Mouse (Mus musculus): Measurements from ENCODE around the gene Mecom. TPM values are rescaled to one million over a fixed set of nuclear protein-coding genes. Genes with fewer than 3 reads are reported as not detected.

The Mecom gene
- polyA plus RNA-seq, 1 experiment from 2014 or later = 32.7 TPM

- peak; percentile 79 for DNase-seq (ENCODE audit: low spot score, missing footprints)
- Histone ChIP-seq H3K4me2 (no peak overlapping the region), H3K27me3 (ENCODE audit: control insufficient read depth, insufficient read depth, low read length) (no peaks in the 10 kb centered on the region), H3K9me3 (ENCODE audit: control insufficient read depth, low read length) (no peaks in the 10 kb centered on the region), H3K4me1 (ENCODE audit: control insufficient read depth, insufficient read depth, low read length) (peaks cover 3% of the 10 kb centered on the region; the same call in 1 of the 2 replicates), H3K9ac (ENCODE audit: low read length) (no peak overlapping the region), H3K4me3 (ENCODE audit: low read depth, low read length) (no peak overlapping the region), H3K27ac (ENCODE audit: low read depth, low read length) (no peak overlapping the region), H3K36me3 (ENCODE audit: control insufficient read depth, insufficient read depth, low read length) (no peaks in the 10 kb centered on the region)
- no peak for ATAC-seq (ENCODE audit: low FRiP score)
- WGBS = 65% methylated on average over 9 of the region's 9 CpGs
Measured at GRCm38 (mm10) chr3:30457975-30458678, 89.7 kb downstream of the Mecom start.

- Histone ChIP-seq H3K4me1 (ENCODE audit: control insufficient read depth, insufficient read depth, low read length) (peaks cover 3% of the 10 kb centered on the region; the same call in 1 of the 2 replicates), H3K4me3 (ENCODE audit: low read depth, low read length) (no peak overlapping the region), H3K27ac (ENCODE audit: low read depth, low read length) (no peak overlapping the region), H3K4me2 (no peak overlapping the region), H3K9ac (ENCODE audit: low read length) (no peak overlapping the region), H3K27me3 (ENCODE audit: control insufficient read depth, insufficient read depth, low read length) (no peaks in the 10 kb centered on the region), H3K9me3 (ENCODE audit: control insufficient read depth, low read length) (no peaks in the 10 kb centered on the region), H3K36me3 (ENCODE audit: control insufficient read depth, insufficient read depth, low read length) (no peaks in the 10 kb centered on the region)
- WGBS = 79% methylated on average over 8 of the region's 8 CpGs
- DNase-seq (ENCODE audit: low spot score, missing footprints) (no peak), ATAC-seq (ENCODE audit: low FRiP score) (no peak)
Measured at GRCm38 (mm10) chr3:30455902-30456301, 91.9 kb downstream of the Mecom start.

DNA sequence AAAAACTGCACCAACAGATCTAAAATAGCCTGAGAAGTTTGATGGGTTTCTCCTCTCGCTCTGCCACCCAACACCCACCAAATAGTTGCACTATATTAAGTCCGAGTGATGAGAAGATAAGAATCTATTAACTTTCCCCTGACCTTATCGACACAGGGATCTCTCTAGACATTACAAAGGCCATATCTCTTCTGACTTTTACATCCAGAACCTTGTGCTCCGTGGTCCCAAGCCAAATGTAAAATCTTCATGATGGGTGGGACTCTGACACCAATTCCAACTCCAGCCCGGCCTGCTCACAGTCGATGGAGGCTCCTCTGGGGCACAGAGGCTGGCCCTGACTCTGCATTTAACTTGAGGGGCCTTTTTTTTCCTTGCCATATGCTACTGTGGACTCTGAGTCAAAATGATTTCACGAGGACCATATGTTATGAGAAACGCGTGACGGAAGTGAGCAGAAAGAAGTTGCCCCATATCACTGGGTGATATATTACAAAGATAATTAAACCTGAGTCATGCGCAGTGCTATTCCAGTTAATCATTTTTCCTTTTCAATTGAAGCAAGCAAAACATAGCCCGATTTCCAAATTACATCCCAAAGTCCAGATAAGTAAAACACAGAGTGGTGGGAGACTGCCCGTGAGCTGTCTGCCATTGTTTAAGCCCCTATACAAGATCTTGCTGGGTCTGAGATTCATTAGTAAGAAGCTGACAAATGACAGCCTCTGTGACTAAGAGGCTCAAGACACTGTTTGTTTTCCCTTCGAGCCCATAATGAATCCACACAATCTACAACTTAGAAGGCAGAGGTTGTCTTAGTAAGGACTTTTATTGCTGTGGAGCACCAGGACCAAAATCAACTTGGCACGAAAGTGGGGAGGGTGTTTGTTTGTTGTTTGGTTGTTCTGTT is 94.0 kb downstream of the Mecom start:
- Histone ChIP-seq H3K36me3 (ENCODE audit: control insufficient read depth, insufficient read depth, low read length) (no peaks in the 10 kb centered on the region), H3K27ac (ENCODE audit: low read depth, low read length) (no peak overlapping the region; the same call in 1 of the 2 replicates), H3K9me3 (ENCODE audit: control insufficient read depth, low read length) (no peaks in the 10 kb centered on the region), H3K4me1 (ENCODE audit: control insufficient read depth, insufficient read depth, low read length) (peaks cover 3% of the 10 kb centered on the region; the same call in 1 of the 2 replicates), H3K4me2 (no peak overlapping the region), H3K27me3 (ENCODE audit: control insufficient read depth, insufficient read depth, low read length) (no peaks in the 10 kb centered on the region), H3K4me3 (ENCODE audit: low read depth, low read length) (no peak overlapping the region), H3K9ac (ENCODE audit: low read length) (no peak overlapping the region)
- DNase-seq (ENCODE audit: low spot score, missing footprints) = peak; percentile 81
- ATAC-seq (ENCODE audit: low FRiP score) = no peak
- WGBS = 71% methylated on average over 15 of the region's 15 CpGs

DNA sequence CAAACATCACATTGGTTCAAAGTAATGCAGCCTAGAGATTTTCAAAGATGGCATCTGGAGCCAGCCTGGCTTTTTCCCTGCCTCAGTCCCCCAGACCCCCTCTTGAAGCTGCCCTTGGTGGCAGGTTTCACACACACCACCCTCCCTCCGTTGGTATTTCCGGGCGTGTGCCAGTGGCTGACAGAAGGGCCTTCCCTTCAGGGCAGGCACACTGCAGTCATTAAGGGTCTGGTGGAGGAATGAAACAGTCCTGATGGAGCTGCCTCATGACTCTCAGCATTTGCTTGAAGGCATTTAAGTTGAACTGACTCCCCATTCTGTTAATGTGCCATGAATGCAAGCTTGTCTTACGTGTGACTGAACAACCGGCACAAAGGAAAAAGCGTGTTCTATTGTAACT is 94.8 kb downstream of the Mecom start:
- peaks cover 3% of the 10 kb centered on the region; the same call in 1 of the 2 replicates for H3K4me1 ChIP-seq (ENCODE audit: control insufficient read depth, insufficient read depth, low read length)
- DNase-seq (ENCODE audit: low spot score, missing footprints) = peak; percentile 79
- no peaks in the 10 kb centered on the region for H3K9me3 ChIP-seq (ENCODE audit: control insufficient read depth, low read length)
- ATAC-seq (ENCODE audit: low FRiP score) = no peak
- H3K9ac ChIP-seq (ENCODE audit: low read length) = no peak overlapping the region
- H3K27me3 ChIP-seq (ENCODE audit: control insufficient read depth, insufficient read depth, low read length) = no peaks in the 10 kb centered on the region
- no peaks in the 10 kb centered on the region for H3K36me3 ChIP-seq (ENCODE audit: control insufficient read depth, insufficient read depth, low read length)
- 86% methylated on average over 6 of the region's 6 CpGs for whole genome bisulfite sequencing
- no peak overlapping the region for H3K27ac ChIP-seq (ENCODE audit: low read depth, low read length)
- H3K4me2 ChIP-seq = no peak overlapping the region
- H3K4me3 ChIP-seq (ENCODE audit: low read depth, low read length) = no peak overlapping the region

- Histone ChIP-seq H3K4me3 (ENCODE audit: low read depth, low read length) (no peak overlapping the region), H3K4me1 (ENCODE audit: control insufficient read depth, insufficient read depth, low read length) (peaks cover 3% of the 10 kb centered on the region; the same call in 1 of the 2 replicates), H3K36me3 (ENCODE audit: control insufficient read depth, insufficient read depth, low read length) (no peaks in the 10 kb centered on the region), H3K4me2 (no peak overlapping the region), H3K27ac (ENCODE audit: low read depth, low read length) (no peak overlapping the region), H3K27me3 (ENCODE audit: control insufficient read depth, insufficient read depth, low read length) (no peaks in the 10 kb centered on the region), H3K9me3 (ENCODE audit: control insufficient read depth, low read length) (no peaks in the 10 kb centered on the region), H3K9ac (ENCODE audit: low read length) (no peak overlapping the region)
- WGBS = 74% methylated on average over 7 of the region's 7 CpGs
- no peak for ATAC-seq (ENCODE audit: low FRiP score)
- peak; percentile 62 for DNase-seq (ENCODE audit: low spot score, missing footprints)
Measured at GRCm38 (mm10) chr3:30452511-30452910, 95.3 kb downstream of the Mecom start.

DNA sequence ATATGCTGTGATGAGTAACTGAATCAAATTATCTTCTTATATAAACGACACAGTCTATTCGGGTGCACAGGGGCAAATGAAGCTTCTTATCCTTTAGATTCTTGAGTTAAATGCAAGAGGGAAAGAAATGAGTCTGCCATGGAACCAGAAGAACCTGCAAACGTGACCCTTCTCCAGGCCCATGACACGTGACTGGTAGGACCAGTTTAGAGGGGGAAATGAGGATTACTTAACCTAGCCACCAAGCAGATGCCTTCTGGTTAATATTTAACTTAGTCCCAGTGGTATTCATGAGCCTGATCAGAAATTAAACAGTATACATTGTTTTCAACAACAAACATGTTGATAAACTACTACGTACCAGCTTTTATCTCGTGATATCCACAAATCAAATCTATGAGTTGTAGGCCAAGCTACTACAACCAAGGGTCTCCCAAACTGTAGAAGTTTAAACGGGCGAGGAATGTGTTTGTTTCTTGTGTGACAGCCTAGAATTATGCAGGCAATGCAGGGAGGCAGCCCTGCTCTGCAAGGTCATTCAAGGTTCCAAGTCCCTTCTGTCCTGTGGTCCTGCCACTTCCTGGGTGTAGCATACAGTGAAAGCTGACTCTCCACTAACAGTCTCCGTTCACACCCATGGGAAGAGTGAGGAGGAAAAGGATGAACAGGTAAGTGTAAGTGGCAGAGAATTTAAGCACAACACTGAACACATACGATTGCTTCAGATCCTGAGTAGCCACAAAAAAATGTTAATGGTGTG is 97.4 kb downstream of the Mecom start:
- Histone ChIP-seq H3K9ac (ENCODE audit: low read length) (no peak overlapping the region), H3K27me3 (ENCODE audit: control insufficient read depth, insufficient read depth, low read length) (no peaks in the 10 kb centered on the region), H3K9me3 (ENCODE audit: control insufficient read depth, low read length) (no peaks in the 10 kb centered on the region), H3K4me2 (no peak overlapping the region), H3K4me3 (ENCODE audit: low read depth, low read length) (no peak overlapping the region), H3K36me3 (ENCODE audit: control insufficient read depth, insufficient read depth, low read length) (no peaks in the 10 kb centered on the region), H3K4me1 (ENCODE audit: control insufficient read depth, insufficient read depth, low read length) (peaks cover 3% of the 10 kb centered on the region; the same call in 1 of the 2 replicates), H3K27ac (ENCODE audit: low read depth, low read length) (no peak overlapping the region)
- 86% methylated on average over 10 of the region's 10 CpGs for WGBS
- no peak for ATAC-seq (ENCODE audit: low FRiP score)
- DNase-seq (ENCODE audit: low spot score, missing footprints) = peak; percentile 56

- Histone ChIP-seq H3K4me3 (ENCODE audit: low read depth, low read length) (no peak overlapping the region), H3K4me2 (no peak overlapping the region), H3K9ac (ENCODE audit: low read length) (no peak overlapping the region), H3K36me3 (ENCODE audit: control insufficient read depth, insufficient read depth, low read length) (no peaks in the 10 kb centered on the region), H3K27me3 (ENCODE audit: control insufficient read depth, insufficient read depth, low read length) (no peaks in the 10 kb centered on the region), H3K9me3 (ENCODE audit: control insufficient read depth, low read length) (no peaks in the 10 kb centered on the region), H3K27ac (ENCODE audit: low read depth, low read length) (no peak overlapping the region), H3K4me1 (ENCODE audit: control insufficient read depth, insufficient read depth, low read length) (no peaks in the 10 kb centered on the region)
- 90% methylated on average over 1 of the region's 1 CpGs for WGBS
- DNase-seq (ENCODE audit: low spot score, missing footprints) (peak; percentile 44), ATAC-seq (ENCODE audit: low FRiP score) (no peak)
Measured at GRCm38 (mm10) chr3:30448624-30449023, 99.2 kb downstream of the Mecom start.

DNA sequence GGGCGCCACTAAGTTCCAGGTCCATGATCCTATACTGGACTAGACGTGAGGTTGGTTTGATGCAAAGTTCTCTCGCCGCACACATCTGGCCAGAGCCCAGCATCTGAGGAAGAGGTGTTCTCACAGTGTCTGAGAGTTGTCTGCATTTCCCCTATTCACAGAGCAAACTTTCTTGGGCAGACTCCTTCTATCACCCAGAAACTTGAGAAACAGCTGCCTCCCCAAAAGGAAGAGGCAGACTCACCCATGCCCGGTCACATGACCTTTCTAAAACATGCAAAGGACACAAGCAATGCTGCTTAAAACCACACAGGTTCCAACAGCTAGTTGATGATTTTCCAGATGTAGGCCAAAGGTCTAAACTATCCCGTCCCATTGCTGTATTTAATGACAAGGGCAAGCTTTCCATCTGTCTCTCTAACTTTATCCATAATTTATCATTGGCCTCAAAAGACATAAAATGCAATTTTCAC is 101.8 kb downstream of the Mecom start:
- Histone ChIP-seq H3K27ac (ENCODE audit: low read depth, low read length) (no peak overlapping the region), H3K4me3 (ENCODE audit: low read depth, low read length) (no peak overlapping the region), H3K9me3 (ENCODE audit: control insufficient read depth, low read length) (no peaks in the 10 kb centered on the region), H3K4me2 (no peak overlapping the region), H3K9ac (ENCODE audit: low read length) (no peak overlapping the region), H3K27me3 (ENCODE audit: control insufficient read depth, insufficient read depth, low read length) (no peaks in the 10 kb centered on the region), H3K36me3 (ENCODE audit: control insufficient read depth, insufficient read depth, low read length) (no peaks in the 10 kb centered on the region), H3K4me1 (ENCODE audit: control insufficient read depth, insufficient read depth, low read length) (no peaks in the 10 kb centered on the region)
- ATAC-seq (ENCODE audit: low FRiP score) (no peak), DNase-seq (ENCODE audit: low spot score, missing footprints) (peak; percentile 64)
- WGBS = 89% methylated on average over 6 of the region's 6 CpGs
